ENCODE assay signal across 8 mouse cellular contexts in genomic region chr1:180768334-180769168, GRCm38 (mm10). TPM values are rescaled to one million over a fixed set of nuclear protein-coding genes. Genes with fewer than 3 reads are reported as not detected.
DNase-seq lines count a peak whose midpoint lies in the region; ATAC-seq and TF ChIP-seq lines count a peak whose summit lies in the region.

No protein-coding gene starts in this region.

- DNase-seq in ES-CJ7 (ENCODE audit: low read depth, low spot score): peak; percentile 83
- DNase-seq in heart, postnatal 14 days: peak; percentile 86 to 89
- peak; percentile 85 to 91 for DNase-seq in kidney, postnatal 4 days
- DNase-seq in liver, postnatal 0 days: peak; percentile 84
- peak; percentile 84 for DNase-seq in stomach, postnatal 0 days (ENCODE audit: low spot score)

- no peak for TF ChIP-seq EP300 in liver, postnatal 0 days (IDR thresholded peaks at IDR 0.05; ENCODE audit: low read depth)
- no peak for TF ChIP-seq EP300 in stomach, postnatal 0 days (optimal IDR thresholded peaks at IDR 0.05)

- peak; percentile 89 for TF ChIP-seq CTCF in liver, postnatal 0 days (IDR thresholded peaks at IDR 0.05; ENCODE audit: low read depth)
- peak; percentile 84 for TF ChIP-seq CTCF in stomach, postnatal 0 days (IDR thresholded peaks at IDR 0.05; ENCODE audit: low read depth)

- intact Hi-C loops in heart, postnatal 14 days (cut with DNase I): loop anchor here (1.0 kb wide), 1 partner anchor 41 kb away; no protein-coding TSS in a partner anchor

- no peaks in the 10 kb centered on the region for H3K36me3 ChIP-seq in forebrain, embryonic 13.5 days (ENCODE audit: poor library complexity, severe bottlenecking)
- H3K36me3 ChIP-seq in liver, postnatal 0 days (replicated peaks; ENCODE audit: insufficient read depth, low read length): no peaks in the 10 kb centered on the region
- no peaks in the 10 kb centered on the region for H3K36me3 ChIP-seq in neural tube, embryonic 13.5 days
- H3K36me3 ChIP-seq in stomach, postnatal 0 days (ENCODE audit: control insufficient read depth, insufficient read depth, low read length): no peaks in the 10 kb centered on the region

- peaks cover 19% of the 10 kb centered on the region for H3K4me1 ChIP-seq in forebrain, embryonic 13.5 days
- H3K4me1 ChIP-seq in liver, postnatal 0 days (ENCODE audit: insufficient read depth): peaks cover 27% of the 10 kb centered on the region
- peaks cover 21% of the 10 kb centered on the region for H3K4me1 ChIP-seq in neural tube, embryonic 13.5 days (replicated peaks)
- H3K4me1 ChIP-seq in stomach, postnatal 0 days (replicated peaks; ENCODE audit: control insufficient read depth, insufficient read depth): no peaks in the 10 kb centered on the region; the same call in 1 of the 2 replicates

- H3K4me2 ChIP-seq in forebrain, embryonic 13.5 days: peak overlapping the region; percentile 78
- H3K4me2 ChIP-seq in liver, postnatal 0 days (ENCODE audit: low read depth, low read length): peak overlapping the region; percentile 77
- H3K4me2 ChIP-seq in neural tube, embryonic 13.5 days: peak overlapping the region; percentile 79
- H3K4me2 ChIP-seq in stomach, postnatal 0 days (replicated peaks; ENCODE audit: low read depth): peak overlapping the region; percentile 71

- 0 out of 2 replicates have a peak overlapping the region, but pooled peaks have one; percentile 31 for H3K27ac ChIP-seq in forebrain, embryonic 13.5 days
- H3K27ac ChIP-seq in liver, postnatal 0 days (ENCODE audit: low read depth): peak overlapping the region; percentile 68
- H3K27ac ChIP-seq in neural tube, embryonic 13.5 days (replicated peaks): peak overlapping the region; percentile 71
- H3K27ac ChIP-seq in stomach, postnatal 0 days (replicated peaks): peak overlapping the region; percentile 78

- peaks cover 3% of the 10 kb centered on the region; the same call in 1 of the 2 replicates for H3K27me3 ChIP-seq in forebrain, embryonic 13.5 days
- no peaks in the 10 kb centered on the region; the same call in 1 of the 2 replicates for H3K27me3 ChIP-seq in liver, postnatal 0 days (ENCODE audit: insufficient read depth, low read length)
- no peaks in the 10 kb centered on the region for H3K27me3 ChIP-seq in neural tube, embryonic 13.5 days
- H3K27me3 ChIP-seq in stomach, postnatal 0 days (ENCODE audit: control insufficient read depth, insufficient read depth, low read length): no peaks in the 10 kb centered on the region

- peak; percentile 84 for ATAC-seq in cerebellum, adult (ENCODE audit: insufficient number of reproducible peaks, low FRiP score, low TSS enrichment)
- ATAC-seq in forebrain, embryonic 13.5 days: peak; percentile 84
- ATAC-seq in liver, postnatal 0 days: peak; percentile 88
- peak; percentile 81 for ATAC-seq in neural tube, embryonic 13.5 days (ENCODE audit: low read depth)
- ATAC-seq in stomach, postnatal 0 days (ENCODE audit: low FRiP score, low TSS enrichment): peak; percentile 88

- no peaks in the 10 kb centered on the region for H3K9me3 ChIP-seq in forebrain, embryonic 13.5 days (replicated peaks)
- H3K9me3 ChIP-seq in liver, postnatal 0 days (ENCODE audit: low read length): no peaks in the 10 kb centered on the region
- H3K9me3 ChIP-seq in neural tube, embryonic 13.5 days: no peaks in the 10 kb centered on the region
- H3K9me3 ChIP-seq in stomach, postnatal 0 days (ENCODE audit: control insufficient read depth, low read length): no peaks in the 10 kb centered on the region

- peak overlapping the region; percentile 52 for H3K4me3 ChIP-seq in forebrain, embryonic 13.5 days
- H3K4me3 ChIP-seq in liver, postnatal 0 days (ENCODE audit: low read depth, low read length): peak overlapping the region; percentile 61
- peak overlapping the region; percentile 51 for H3K4me3 ChIP-seq in neural tube, embryonic 13.5 days
- H3K4me3 ChIP-seq in stomach, postnatal 0 days (ENCODE audit: low read depth, low read length): peak overlapping the region; percentile 53

- 3% methylated on average over 37 of the region's 37 CpGs for WGBS in forebrain, embryonic 13.5 days
- 3% methylated on average over 37 of the region's 37 CpGs for WGBS in liver, postnatal 0 days (ENCODE audit: insufficient replicate concordance)
- 3% methylated on average over 37 of the region's 37 CpGs for WGBS in neural tube, embryonic 13.5 days
- WGBS in stomach, postnatal 0 days: 4% methylated on average over 37 of the region's 37 CpGs

- H3K9ac ChIP-seq in forebrain, embryonic 13.5 days: peak overlapping the region; percentile 77
- H3K9ac ChIP-seq in liver, postnatal 0 days (replicated peaks): peak overlapping the region; percentile 71
- H3K9ac ChIP-seq in neural tube, embryonic 13.5 days: peak overlapping the region; percentile 80
- peak overlapping the region; percentile 67 for H3K9ac ChIP-seq in stomach, postnatal 0 days (ENCODE audit: low read length)

RNA-seq across cellular contexts. Expression of gene Acbd3, which starts 42.7 kb away (rescaled TPM):
- polyA plus RNA-seq in forebrain, embryonic 13.5 days (2015; fragmentation: Nextera tagmentation; extraction: Ambion mirVana): 19.0 and 19.3 TPM in 2 replicates
- total RNA-seq in heart, postnatal 14 days (2021): 10 to 100 TPM; 24.5 to 25.3 TPM
- polyA plus RNA-seq in liver, postnatal 0 days (2015; fragmentation: Nextera tagmentation; extraction: Ambion mirVana): 7.3 and 7.9 TPM in 2 replicates
- 25.6 and 26.8 TPM in 2 replicates for polyA plus RNA-seq in neural tube, embryonic 13.5 days (2015; fragmentation: Nextera tagmentation; extraction: Ambion mirVana)
- polyA plus RNA-seq in stomach, postnatal 0 days (2015; fragmentation: Nextera tagmentation; extraction: Ambion mirVana): 16.6 and 16.7 TPM in 2 replicates

RNA-seq across cellular contexts. Expression of gene H3f3a, which starts 45.2 kb away (rescaled TPM):
- 4,035 and 4,414 TPM in 2 replicates for polyA plus RNA-seq in forebrain, embryonic 13.5 days (2015; fragmentation: Nextera tagmentation; extraction: Ambion mirVana)
- 100 to 1,000 TPM; 659 to 710 TPM for total RNA-seq in heart, postnatal 14 days (2021)
- polyA plus RNA-seq in liver, postnatal 0 days (2015; fragmentation: Nextera tagmentation; extraction: Ambion mirVana): 1,306 and 1,327 TPM in 2 replicates
- polyA plus RNA-seq in neural tube, embryonic 13.5 days (2015; fragmentation: Nextera tagmentation; extraction: Ambion mirVana): 3,608 and 3,867 TPM in 2 replicates
- polyA plus RNA-seq in stomach, postnatal 0 days (2015; fragmentation: Nextera tagmentation; extraction: Ambion mirVana): 1,633 and 1,693 TPM in 2 replicates

Comparison
In these comparisons a context has a peak if more than half of its experiments do, and no peak if none do; other contexts are left out.
1. Peak in every context shown above with its lines: DNase-seq, ATAC-seq, H3K4me3 ChIP-seq and H3K27ac ChIP-seq.